Mouse (Mus musculus): Measurements from ENCODE around the gene Numa1. TPM values are rescaled to one million over a fixed set of nuclear protein-coding genes. Genes with fewer than 3 reads are reported as not detected.
A peak's percentile ranks its signal among the peaks of the same experiment; 100 is the strongest.

Gene Numa1
- total RNA-seq, 2 experiments from 2014 or later, result 47.1 to 53.6 TPM

GRCm38 (mm10) chr7:101951648-101952047 lies 17.7 kb downstream of the Numa1 start:
- no peak for TF ChIP-seq CTCF (IDR thresholded peaks at IDR 0.05)
- intact Hi-C loops (cut with DNase I), result no loop called here
- no peak for DNase-seq
- no peak overlapping the region for H3K4me3 ChIP-seq
- 0 out of 2 replicates have a peak overlapping the region, but pooled peaks have one; percentile 16 for H3K27ac ChIP-seq

GRCm38 (mm10) chr7:101952098-101952497 lies 18.2 kb downstream of the Numa1 start:
- Histone ChIP-seq H3K27ac (no peak overlapping the region), H3K4me3 (no peak overlapping the region)
- intact Hi-C loops (cut with DNase I), result no loop called here
- DNase-seq, result no peak
- no peak for TF ChIP-seq CTCF (IDR thresholded peaks at IDR 0.05)

GRCm38 (mm10) chr7:101954163-101954562 lies 20.3 kb downstream of the Numa1 start:
- no peak for TF ChIP-seq CTCF (IDR thresholded peaks at IDR 0.05)
- intact Hi-C loops (cut with DNase I), result no loop called here
- no peak for DNase-seq
- no peak overlapping the region for H3K4me3 ChIP-seq
- no peak overlapping the region; the same call in 1 of the 2 replicates for H3K27ac ChIP-seq

GRCm38 (mm10) chr7:101955276-101955675 lies 21.4 kb downstream of the Numa1 start:
- Histone ChIP-seq H3K4me3 (no peak overlapping the region), H3K27ac (no peak overlapping the region)
- no peak for TF ChIP-seq CTCF (IDR thresholded peaks at IDR 0.05)
- no peak for DNase-seq
- intact Hi-C loops (cut with DNase I), result no loop called here

- intact Hi-C loops (cut with DNase I), result no loop called here
- no peak overlapping the region for H3K27ac ChIP-seq
- H3K4me3 ChIP-seq, result no peak overlapping the region
- no peak for DNase-seq
- TF ChIP-seq CTCF (IDR thresholded peaks at IDR 0.05), result no peak
Observed at GRCm38 (mm10) chr7:101955862-101956261, 22.0 kb downstream of the Numa1 start.

- Histone ChIP-seq H3K4me3 (no peak overlapping the region), H3K27ac (no peak overlapping the region)
- no peak for DNase-seq
- intact Hi-C loops (cut with DNase I), result no loop called here
- TF ChIP-seq CTCF (IDR thresholded peaks at IDR 0.05), result no peak
Observed at GRCm38 (mm10) chr7:101956481-101956880, 22.6 kb downstream of the Numa1 start.

- no peak for DNase-seq
- no peak for TF ChIP-seq CTCF (IDR thresholded peaks at IDR 0.05)
- H3K27ac ChIP-seq, result no peak overlapping the region
- H3K4me3 ChIP-seq, result no peak overlapping the region
- intact Hi-C loops (cut with DNase I), result no loop called here
Observed at GRCm38 (mm10) chr7:101956911-101957310, 23.0 kb downstream of the Numa1 start.

GRCm38 (mm10) chr7:101962829-101963228 lies 28.9 kb downstream of the Numa1 start:
- DNase-seq, result no peak
- H3K27ac ChIP-seq, result no peak overlapping the region
- intact Hi-C loops (cut with DNase I), result no loop called here
- no peak overlapping the region for H3K4me3 ChIP-seq
- TF ChIP-seq CTCF (IDR thresholded peaks at IDR 0.05), result no peak

GRCm38 (mm10) chr7:101963621-101964020 lies 29.7 kb downstream of the Numa1 start:
- no peak for DNase-seq
- H3K27ac ChIP-seq, result no peak overlapping the region

GRCm38 (mm10) chr7:101964551-101964950 lies 30.6 kb downstream of the Numa1 start:
- H3K27ac ChIP-seq, result 0 out of 2 replicates have a peak overlapping the region, but pooled peaks have one; percentile 8
- TF ChIP-seq CTCF (IDR thresholded peaks at IDR 0.05), result no peak

More at GRCm38 (mm10) chr7:101963621-101964020, 29.7 kb downstream of the Numa1 start:
- no peak for TF ChIP-seq CTCF (IDR thresholded peaks at IDR 0.05)
- no peak overlapping the region for H3K4me3 ChIP-seq
- intact Hi-C loops (cut with DNase I), result no loop called here

GRCm38 (mm10) chr7:101965606-101966005 lies 31.7 kb downstream of the Numa1 start:
- intact Hi-C loops (cut with DNase I), result no loop called here
- Histone ChIP-seq H3K4me3 (no peak overlapping the region), H3K27ac (peak overlapping the region; percentile 48)
- TF ChIP-seq CTCF (IDR thresholded peaks at IDR 0.05), result no peak
- DNase-seq, result no peak

More at GRCm38 (mm10) chr7:101964551-101964950, 30.6 kb downstream of the Numa1 start:
- H3K4me3 ChIP-seq, result no peak overlapping the region
- intact Hi-C loops (cut with DNase I), result no loop called here
- no peak for DNase-seq

- Histone ChIP-seq H3K27ac (no peak overlapping the region), H3K4me3 (no peak overlapping the region)
- DNase-seq, result no peak
- TF ChIP-seq CTCF (IDR thresholded peaks at IDR 0.05), result no peak
- intact Hi-C loops (cut with DNase I), result no loop called here
Observed at GRCm38 (mm10) chr7:101967256-101967655, 33.3 kb downstream of the Numa1 start.

GRCm38 (mm10) chr7:101968751-101969150 lies 34.8 kb downstream of the Numa1 start:
- intact Hi-C loops (cut with DNase I), result no loop called here
- no peak for TF ChIP-seq CTCF (IDR thresholded peaks at IDR 0.05)
- Histone ChIP-seq H3K4me3 (no peak overlapping the region), H3K27ac (peak overlapping the region; percentile 98)
- no peak for DNase-seq

GRCm38 (mm10) chr7:101969694-101970428 lies 36.0 kb downstream of the Numa1 start:
- DNase-seq, result peak; percentile 92
- intact Hi-C loops (cut with DNase I), result loop anchor here (2.0 to 5.0 kb wide), 2 partner anchors 35 to 133 kb away; partner anchors contain the start of genes Inppl1 and Numa1
- Histone ChIP-seq H3K27ac (peak overlapping the region; percentile 98), H3K4me3 (peak overlapping the region; percentile 94)
- TF ChIP-seq CTCF (IDR thresholded peaks at IDR 0.05), result 0 out of 2 replicates have a peak, but pooled peaks have one; percentile 6
